Mouse (Mus musculus) heart, adult 10 weeks (tissue): ENCODE data around the gene 9330161L09Rik. TPM values are rescaled to one million over a fixed set of nuclear protein-coding genes. Genes with fewer than 3 reads are reported as not detected.

Source experiments
- polyA plus RNA-seq: library from polyadenylated mRNA; stranded (reverse); fragments of 350-450 nt; fragmentation: Illumina TruSeq; extraction: RNeasy Lipid Tissue Mini Kit (QIAGEN cat#74804); gene quantifications from one replicate; pipeline ENCODE4 v1.2.3, GENCODE M21; 2014; ENCODE audit warnings: low read depth, low replicate concordance

Gene 9330161L09Rik
- 1.5 TPM for polyA plus RNA-seq

GRCm38 (mm10) chr12:103407720-103408119, at the start of gene 9330161L09Rik:
Gene 9330161L09Rik, minus strand, starts transcription at chr12:103407820.

GRCm38 (mm10) chr12:103457140-103457539, 49.5 kb upstream of the 9330161L09Rik start, which contains the start of gene Ifi27l2b:
Gene Ifi27l2b, minus strand, starts transcription at chr12:103457223.

GRCm38 (mm10) chr12:103443524-103443923, 35.9 kb upstream of the 9330161L09Rik start, which contains the start of gene Ifi27l2a:
Gene Ifi27l2a, minus strand, starts transcription at chr12:103443680.

GRCm38 (mm10) chr12:103433986-103434731, 26.5 kb upstream of the 9330161L09Rik start, which contains the start of gene Ifi27:
Gene Ifi27, plus strand, starts transcription at chr12:103434211.

GRCm38 (mm10) chr12:103425729-103426470, 18.3 kb upstream of the 9330161L09Rik start, which contains the start of gene Ddx24:
Gene Ddx24, minus strand, starts transcription at chr12:103425830.

GRCm38 (mm10) chr12:103388505-103389347, 18.9 kb downstream of the 9330161L09Rik start, which contains the start of gene Otub2:
Gene Otub2, plus strand, starts transcription at chr12:103388682.

Other genes starting within 250 kb of the 9330161L09Rik start
- gene Prima1, start 165.7 kb downstream of the 9330161L09Rik start, polyA plus RNA-seq, result not detected
- gene Fam181a, start 96.8 kb downstream of the 9330161L09Rik start, polyA plus RNA-seq, result not detected
- 436 TPM for gene Asb2, start 51.8 kb downstream of the 9330161L09Rik start, polyA plus RNA-seq
- 6.2 TPM for gene Otub2, start 19.1 kb downstream of the 9330161L09Rik start, polyA plus RNA-seq
- gene Ddx24, start 18.0 kb upstream of the 9330161L09Rik start, polyA plus RNA-seq, result 68.1 TPM
- gene Ifi27, start 26.4 kb upstream of the 9330161L09Rik start, polyA plus RNA-seq, result 87.1 TPM
- 180 TPM for gene Ifi27l2a, start 35.9 kb upstream of the 9330161L09Rik start, polyA plus RNA-seq
- 0.58 TPM for gene Ifi27l2b, start 49.4 kb upstream of the 9330161L09Rik start, polyA plus RNA-seq
- 0.31 TPM for gene Ppp4r4, start 124.5 kb upstream of the 9330161L09Rik start, polyA plus RNA-seq
- gene Serpina10, start 223.6 kb upstream of the 9330161L09Rik start, polyA plus RNA-seq, result not detected
- gene Serpina6, start 249.4 kb upstream of the 9330161L09Rik start, polyA plus RNA-seq, result not detected